Mouse (Mus musculus) stomach, embryonic 14.5 days (tissue): ENCODE measurements around the gene Ppp1r21. TPM values are rescaled to one million over a fixed set of nuclear protein-coding genes. Genes with fewer than 3 reads are reported as not detected.

Experiments used
- ATAC-seq: fragments of 200-750 bp; cut with Nextera tagmentation; 2 replicates; pipeline ENCODE4 v1.8.0; 2017; ENCODE audit warnings: low read depth, moderate TSS enrichment; ENCODE audit not compliant: insufficient number of reproducible peaks, insufficient read depth, low FRiP score
- H3K27ac ChIP-seq: fragments of 300-500 bp; sonication (generic); 2 replicates; pipeline ENCODE4 v1.5.1; 2014; ENCODE audit warnings: mild to moderate bottlenecking, low read length, moderate library complexity, mixed read lengths
- H3K27me3 ChIP-seq: fragments of 300-500 bp; sonication (generic); 2 replicates; pipeline ENCODE4 v1.6.1; 2014; ENCODE audit warnings: low read length, control low read depth, mixed read lengths; ENCODE audit not compliant: control insufficient read depth, insufficient read depth
- H3K36me3 ChIP-seq: fragments of 300-500 bp; sonication (generic); 2 replicates; pipeline ENCODE4 v1.6.1; 2014; ENCODE audit warnings: mild to moderate bottlenecking, control low read depth, low read length, moderate library complexity, mixed read lengths; ENCODE audit not compliant: control insufficient read depth, insufficient read depth
- H3K4me1 ChIP-seq: fragments of 300-500 bp; sonication (generic); 2 replicates; pipeline ENCODE4 v1.6.1; 2014; ENCODE audit warnings: low read length, control low read depth, mixed read lengths; ENCODE audit not compliant: control insufficient read depth, insufficient read depth
- H3K4me2 ChIP-seq: fragments of 300-500 bp; sonication (generic); replicated peaks from 2 replicates; pipeline ENCODE4 v1.6.1; 2014; ENCODE audit warnings: low read depth, low read length, control low read depth
- H3K4me3 ChIP-seq: fragments of 300-500 bp; sonication (generic); 2 replicates; pipeline ENCODE4 v1.5.1; 2014; ENCODE audit warnings: low read depth, low read length, control low read depth
- H3K9ac ChIP-seq: fragments of 300-500 bp; sonication (generic); replicated peaks from 2 replicates; pipeline ENCODE4 v1.6.1; 2014; ENCODE audit warnings: low read depth, mild to moderate bottlenecking, control low read depth, low read length, moderate library complexity, mixed read lengths
- H3K9me3 ChIP-seq: fragments of 300-500 bp; sonication (generic); 2 replicates; pipeline ENCODE4 v1.6.1; 2016; ENCODE audit warnings: low read depth, low read length, control low read depth; ENCODE audit not compliant: control insufficient read depth
- WGBS: fragments of 180-500 bp; shearing (Covaris S2); extraction: QIAGEN DNeasy Blood & Tissue Kit; methylation state at CpG from one replicate; pipeline ENCODE4 v1.1.7; 2014; 5-methylcytosine and 5-hydroxymethylcytosine counted together
- polyA plus RNA-seq: library from polyadenylated mRNA; unstranded; fragments of >200 nt; fragmentation: Nextera tagmentation; extraction: Ambion mirVana; gene quantifications from 2 replicates; pipeline ENCODE4 v1.2.1, GENCODE M21; 2014

Gene Ppp1r21
- polyA plus RNA-seq, 1 experiment from 2014 or later = 30.3 TPM

GRCm38 (mm10) chr17:88569807-88570540, 40.1 kb downstream of the Ppp1r21 start:
- Histone ChIP-seq H3K36me3 (peaks cover 44% of the 10 kb centered on the region), H3K4me1 (no peaks in the 10 kb centered on the region), H3K4me2 (no peak overlapping the region), H3K27ac (no peak overlapping the region), H3K9ac (no peak overlapping the region), H3K4me3 (no peak overlapping the region), H3K27me3 (no peaks in the 10 kb centered on the region), H3K9me3 (no peaks in the 10 kb centered on the region)
- ATAC-seq = no peak
- WGBS = 91% methylated on average over 10 of the region's 10 CpGs

- H3K4me2 ChIP-seq = no peak overlapping the region
These were observed 40.9 kb downstream of the Ppp1r21 start for GRCm38 (mm10) chr17:88570784-88571183.

GRCm38 (mm10) chr17:88574811-88575210, 44.9 kb downstream of the Ppp1r21 start:
- Histone ChIP-seq H3K27me3 (no peaks in the 10 kb centered on the region), H3K9ac (no peak overlapping the region), H3K36me3 (peaks cover 48% of the 10 kb centered on the region), H3K4me1 (no peaks in the 10 kb centered on the region), H3K4me3 (no peak overlapping the region), H3K27ac (no peak overlapping the region), H3K9me3 (no peaks in the 10 kb centered on the region), H3K4me2 (no peak overlapping the region)
- no peak for ATAC-seq
- 77% methylated on average over 5 of the region's 5 CpGs for WGBS

More at GRCm38 (mm10) chr17:88570784-88571183, 40.9 kb downstream of the Ppp1r21 start:
- H3K27ac ChIP-seq = no peak overlapping the region
- H3K36me3 ChIP-seq = peaks cover 50% of the 10 kb centered on the region
- no peaks in the 10 kb centered on the region for H3K9me3 ChIP-seq
- no peaks in the 10 kb centered on the region for H3K4me1 ChIP-seq
- ATAC-seq = no peak
- 86% methylated on average over 11 of the region's 11 CpGs for WGBS
- H3K27me3 ChIP-seq = no peaks in the 10 kb centered on the region
- no peak overlapping the region for H3K9ac ChIP-seq
- H3K4me3 ChIP-seq = no peak overlapping the region

GRCm38 (mm10) chr17:88578522-88579242, 48.8 kb downstream of the Ppp1r21 start:
- Histone ChIP-seq H3K9me3 (no peaks in the 10 kb centered on the region), H3K36me3 (peaks cover 27% of the 10 kb centered on the region), H3K9ac (no peak overlapping the region), H3K27ac (no peak overlapping the region), H3K4me3 (no peak overlapping the region), H3K4me2 (no peak overlapping the region), H3K27me3 (no peaks in the 10 kb centered on the region), H3K4me1 (peaks cover 10% of the 10 kb centered on the region; the same call in 1 of the 2 replicates)
- 82% methylated on average over 20 of the region's 20 CpGs for WGBS
- ATAC-seq = no peak

GRCm38 (mm10) chr17:88580556-88580955, 50.6 kb downstream of the Ppp1r21 start:
- H3K9me3 ChIP-seq = no peaks in the 10 kb centered on the region
- no peak overlapping the region for H3K27ac ChIP-seq
- H3K4me2 ChIP-seq = no peak overlapping the region
- no peaks in the 10 kb centered on the region for H3K27me3 ChIP-seq
- no peak for ATAC-seq
- no peak overlapping the region for H3K4me3 ChIP-seq
- WGBS = 53% methylated on average over 6 of the region's 6 CpGs
- peaks cover 10% of the 10 kb centered on the region; the same call in 1 of the 2 replicates for H3K4me1 ChIP-seq
- H3K36me3 ChIP-seq = peaks cover 36% of the 10 kb centered on the region
- no peak overlapping the region for H3K9ac ChIP-seq

- Histone ChIP-seq H3K27me3 (no peaks in the 10 kb centered on the region), H3K27ac (no peak overlapping the region), H3K9me3 (no peaks in the 10 kb centered on the region), H3K4me2 (no peak overlapping the region), H3K4me1 (peaks cover 10% of the 10 kb centered on the region; the same call in 1 of the 2 replicates), H3K9ac (no peak overlapping the region), H3K36me3 (peaks cover 40% of the 10 kb centered on the region), H3K4me3 (no peak overlapping the region)
- ATAC-seq = no peak
- WGBS = 48% methylated on average over 6 of the region's 6 CpGs
These were observed 51.6 kb downstream of the Ppp1r21 start for GRCm38 (mm10) chr17:88581511-88582021.

- Histone ChIP-seq H3K4me2 (no peak overlapping the region), H3K4me1 (peaks cover 10% of the 10 kb centered on the region; the same call in 1 of the 2 replicates), H3K9me3 (no peaks in the 10 kb centered on the region), H3K36me3 (peaks cover 39% of the 10 kb centered on the region), H3K9ac (no peak overlapping the region), H3K4me3 (no peak overlapping the region), H3K27ac (peak overlapping the region; percentile 40; the same call in 1 of the 2 replicates), H3K27me3 (no peaks in the 10 kb centered on the region)
- 0 out of 2 replicates have a peak, but pooled peaks have one; percentile 19 for ATAC-seq
- 78% methylated on average over 11 of the region's 11 CpGs for WGBS
These were observed 53.1 kb downstream of the Ppp1r21 start for GRCm38 (mm10) chr17:88582999-88583398.

GRCm38 (mm10) chr17:88583411-88583810, 53.5 kb downstream of the Ppp1r21 start:
- H3K27me3 ChIP-seq = no peaks in the 10 kb centered on the region
- H3K9ac ChIP-seq = no peak overlapping the region
- peak overlapping the region; percentile 40; the same call in 1 of the 2 replicates for H3K27ac ChIP-seq
- no peak overlapping the region for H3K4me3 ChIP-seq
- H3K36me3 ChIP-seq = peaks cover 38% of the 10 kb centered on the region
- H3K4me2 ChIP-seq = no peak overlapping the region
- ATAC-seq = peak; percentile 29; the same call in 1 of the 2 replicates
- H3K9me3 ChIP-seq = no peaks in the 10 kb centered on the region
- WGBS = 72% methylated on average over 8 of the region's 8 CpGs
- H3K4me1 ChIP-seq = peaks cover 10% of the 10 kb centered on the region; the same call in 1 of the 2 replicates
